Mouse (Mus musculus) adipocyte (in vitro differentiated cells): ENCODE measurements around the gene Bcas3.

Experiments used
- DNase-seq: peaks from one replicate; pipeline ENCODE4 v3.0.0-alpha.2; 2016; ENCODE audit warnings: low spot score

The Bcas3 gene

GRCm38 (mm10) chr11:85830901-85831341 is 478.0 kb downstream of the Bcas3 start:
- no peak for DNase-seq

GRCm38 (mm10) chr11:85831656-85832230 is 478.8 kb downstream of the Bcas3 start:
- DNase-seq, result no peak

DNA sequence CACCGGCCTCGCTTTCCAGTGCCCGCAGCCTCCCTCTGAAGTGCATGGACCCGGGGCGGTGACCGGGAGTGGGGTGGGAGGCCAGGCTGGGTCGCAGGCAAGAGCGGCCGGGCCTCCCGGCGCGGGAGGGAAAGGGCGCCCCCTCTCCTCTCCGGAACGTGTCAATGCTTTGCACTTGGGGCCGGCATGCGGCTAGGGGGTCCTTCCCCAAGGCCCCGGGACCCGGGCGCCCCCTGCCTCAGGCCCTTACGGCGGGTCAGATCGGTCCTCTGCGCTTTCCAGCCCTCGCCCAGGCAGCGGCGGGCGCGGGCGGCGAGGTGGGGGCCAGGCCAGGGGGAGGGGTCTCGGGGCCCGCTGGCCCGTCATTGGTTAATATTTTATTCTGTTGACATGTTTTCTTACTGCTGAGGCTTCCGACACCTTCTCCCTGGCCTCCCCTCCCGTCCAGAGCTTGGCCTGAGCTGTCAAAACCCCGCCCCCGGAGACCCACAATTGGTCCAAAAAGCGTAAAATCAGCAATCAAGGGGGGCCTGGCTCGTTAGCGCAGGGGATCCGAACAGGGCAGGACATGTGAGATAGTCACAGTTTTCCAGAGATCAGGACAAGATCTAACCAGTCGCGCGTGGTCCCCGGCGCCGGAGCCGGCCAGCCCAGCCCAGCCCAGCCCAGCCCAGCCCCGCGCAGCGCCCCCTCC is 479.4 kb downstream of the Bcas3 start, which contains the start of gene Tbx2:
Tbx2 (plus strand) TSS at position 321 of the 694 bp plus-strand sequence.
- DNase-seq, result peak; percentile 34

GRCm38 (mm10) chr11:85833081-85833521 is 480.1 kb downstream of the Bcas3 start:
- DNase-seq, result no peak

- DNase-seq, result no peak
Measured at GRCm38 (mm10) chr11:85833761-85834385, 480.9 kb downstream of the Bcas3 start.

GRCm38 (mm10) chr11:85834386-85834931 is 481.5 kb downstream of the Bcas3 start:
- no peak for DNase-seq

DNA sequence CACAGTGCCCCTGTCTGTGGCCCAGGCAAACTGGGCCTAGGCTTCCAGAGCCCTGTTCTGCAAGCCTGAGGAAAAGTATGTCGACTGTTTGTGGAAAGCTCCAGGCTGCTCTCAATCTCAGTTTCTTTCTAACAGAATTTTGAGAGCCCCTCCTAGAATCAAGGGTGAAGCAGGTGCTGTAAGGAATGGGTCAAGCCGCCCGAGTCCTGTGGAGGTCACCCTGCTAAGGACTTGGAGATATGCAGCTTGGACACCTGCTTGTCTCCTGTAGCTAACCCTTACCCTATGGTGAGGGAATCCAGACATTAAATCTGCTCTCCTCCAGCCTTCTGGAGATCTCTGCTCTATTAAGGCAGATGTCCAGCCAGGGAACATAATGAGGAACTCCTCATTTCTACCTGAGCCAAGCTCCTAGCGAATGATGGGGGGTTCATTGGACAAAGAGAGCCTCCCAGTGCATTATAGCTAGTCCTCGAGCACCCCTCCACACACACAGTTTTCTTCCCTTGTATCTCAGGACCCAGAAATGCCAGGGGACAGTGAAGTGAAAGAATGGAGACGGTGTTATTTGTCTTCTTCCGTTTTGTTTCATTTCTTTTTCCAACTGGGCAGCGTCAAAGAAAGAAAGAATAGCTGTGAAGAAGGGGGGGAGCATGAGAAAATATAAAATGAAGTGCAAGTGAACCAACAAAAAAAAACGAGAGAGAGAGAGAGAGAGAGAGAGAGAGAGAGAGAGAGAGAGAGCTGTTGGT is 482.2 kb downstream of the Bcas3 start:
- no peak for DNase-seq

GRCm38 (mm10) chr11:85835753-85836522 is 483.0 kb downstream of the Bcas3 start:
- DNase-seq, result no peak

- DNase-seq, result no peak
Measured at GRCm38 (mm10) chr11:85836523-85837290, 483.7 kb downstream of the Bcas3 start.

DNA sequence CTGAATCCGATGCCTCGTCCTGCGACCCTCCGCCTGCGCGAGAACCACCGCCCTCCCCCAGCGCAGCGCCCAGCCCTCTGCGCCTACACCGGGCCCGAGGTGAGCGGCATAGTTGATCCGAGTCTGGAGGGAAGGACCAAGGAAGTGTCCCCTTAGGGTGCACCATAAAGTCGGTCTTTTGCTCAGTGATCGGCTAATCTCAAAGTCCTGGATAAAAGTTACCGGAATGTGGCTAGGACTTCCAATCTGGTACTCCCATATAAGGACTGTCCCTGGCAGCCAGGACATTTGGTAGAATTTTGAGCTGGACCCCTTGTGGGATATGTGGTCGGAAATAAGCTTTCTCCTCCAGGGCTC is 484.3 kb downstream of the Bcas3 start:
- DNase-seq, result no peak

- no peak for DNase-seq
Measured at GRCm38 (mm10) chr11:85837648-85838423, 484.9 kb downstream of the Bcas3 start.

- DNase-seq, result no peak
Measured at GRCm38 (mm10) chr11:85838424-85839257, 485.7 kb downstream of the Bcas3 start.

- DNase-seq, result no peak
Measured at GRCm38 (mm10) chr11:85839258-85840030, 486.5 kb downstream of the Bcas3 start.

DNA sequence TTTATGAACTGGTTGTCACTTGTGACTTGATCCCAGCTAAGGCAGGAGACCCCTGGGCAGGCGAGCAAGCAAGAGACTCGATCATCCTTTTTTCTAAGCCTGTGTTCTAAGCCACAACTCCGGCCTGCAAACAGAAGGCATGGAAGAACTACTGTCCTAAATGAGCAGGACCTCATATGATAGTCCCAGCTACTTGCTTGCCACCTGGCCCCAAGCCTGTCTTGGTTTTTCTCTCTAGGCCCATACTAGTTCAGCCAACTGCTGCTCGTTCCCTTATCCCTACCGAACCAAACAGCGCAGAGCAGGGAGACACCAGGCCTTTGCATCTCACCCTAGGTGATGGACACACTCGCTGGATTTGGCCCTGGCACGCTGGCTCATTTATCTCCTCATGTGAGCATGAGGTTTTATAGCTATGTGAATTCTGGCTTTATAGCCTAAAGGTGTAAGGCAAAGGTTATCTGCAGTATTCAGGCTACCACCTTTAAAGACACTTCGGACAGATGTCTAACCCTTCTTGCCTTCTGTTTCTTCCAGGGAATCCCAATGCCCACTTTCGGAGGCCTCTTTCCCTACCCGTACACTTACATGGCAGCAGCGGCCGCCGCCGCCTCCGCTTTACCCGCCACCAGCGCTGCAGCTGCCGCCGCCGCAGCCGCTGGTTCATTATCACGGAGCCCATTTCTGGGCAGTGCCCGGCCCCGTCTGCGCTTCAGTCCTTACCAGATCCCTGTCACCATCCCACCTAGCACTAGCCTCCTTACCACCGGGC is 487.2 kb downstream of the Bcas3 start:
- DNase-seq, result no peak

- no peak for DNase-seq
Measured at GRCm38 (mm10) chr11:85840803-85841145, 487.8 kb downstream of the Bcas3 start.

DNA sequence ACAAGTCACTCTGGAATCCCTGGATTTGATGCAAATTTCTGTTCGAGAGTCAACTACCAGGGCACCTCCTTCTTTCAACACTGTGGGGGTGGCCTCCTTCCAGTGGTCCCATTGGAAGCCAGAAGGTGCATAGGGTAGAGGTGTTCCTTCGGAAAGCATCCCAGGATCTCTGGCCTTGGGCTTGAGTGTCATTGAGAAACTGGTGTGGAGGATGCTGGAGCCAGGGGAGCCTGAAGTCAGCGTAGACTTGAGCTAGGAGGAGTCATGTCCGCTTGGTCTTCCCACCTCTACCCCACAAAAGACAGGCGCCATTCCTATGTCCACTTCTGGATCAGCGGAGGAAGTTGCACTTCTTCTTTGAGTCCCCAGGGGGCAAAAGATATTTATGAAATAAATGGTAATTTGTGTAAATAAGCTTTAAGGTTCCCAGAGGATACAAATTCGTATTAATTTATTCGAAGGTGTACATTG is 488.3 kb downstream of the Bcas3 start:
- DNase-seq, result no peak

GRCm38 (mm10) chr11:85841980-85842379 is 489.0 kb downstream of the Bcas3 start:
- DNase-seq, result no peak
